Mouse (Mus musculus): ENCODE results near the gene Itpr1.
A peak's percentile ranks its signal among the peaks of the same experiment; 100 is the strongest.

The Itpr1 gene

DNA sequence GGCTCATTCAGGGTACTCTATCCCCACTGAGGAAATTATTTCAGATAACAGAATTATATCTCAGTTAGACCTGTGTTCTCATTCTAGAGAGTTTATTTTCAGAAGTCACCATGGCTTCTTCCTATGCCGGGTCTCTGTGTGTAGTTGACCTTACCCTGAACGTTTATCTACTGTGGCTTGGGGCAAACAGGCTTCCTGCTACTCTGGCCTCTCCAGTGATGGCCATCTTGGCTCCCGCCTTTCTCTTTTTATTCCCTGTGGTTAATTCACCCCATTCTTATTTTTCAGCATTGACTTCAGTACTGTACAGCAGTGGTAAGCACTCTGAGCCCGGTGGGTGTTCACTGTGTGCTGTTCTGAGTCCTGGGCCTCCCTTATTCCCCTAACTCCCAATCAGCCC is 25.1 kb downstream of the Itpr1 start:
- no peak for DNase-seq (ENCODE audit: inconsistent age in 2 of 2, low spot score in 1 of 2)

- no peak for DNase-seq (ENCODE audit: inconsistent age in 2 of 2, low spot score in 1 of 2)
These were observed 26.2 kb downstream of the Itpr1 start for GRCm38 (mm10) chr6:108239056-108239455.

DNA sequence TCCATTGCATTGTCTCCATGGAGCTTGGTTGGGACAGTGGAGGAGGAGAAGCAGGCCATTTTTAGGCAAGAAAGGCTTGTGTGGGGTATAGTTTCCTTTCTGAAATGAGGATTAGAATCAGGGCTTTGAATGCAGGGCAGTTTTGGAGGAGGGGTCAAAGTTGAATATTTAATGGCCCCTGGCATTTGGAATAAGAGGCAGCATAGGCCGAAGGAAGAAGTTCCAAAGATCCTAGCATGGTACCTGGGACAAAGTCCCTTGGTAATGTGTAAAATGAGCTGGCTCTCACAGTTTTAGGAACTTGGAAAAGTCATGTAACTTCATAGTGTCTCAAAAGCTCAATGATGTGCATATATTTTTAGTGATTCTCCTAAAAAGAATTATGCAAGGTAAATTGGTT is 27.1 kb downstream of the Itpr1 start:
- DNase-seq (ENCODE audit: inconsistent age in 2 of 2, low spot score in 1 of 2): no peak

DNA sequence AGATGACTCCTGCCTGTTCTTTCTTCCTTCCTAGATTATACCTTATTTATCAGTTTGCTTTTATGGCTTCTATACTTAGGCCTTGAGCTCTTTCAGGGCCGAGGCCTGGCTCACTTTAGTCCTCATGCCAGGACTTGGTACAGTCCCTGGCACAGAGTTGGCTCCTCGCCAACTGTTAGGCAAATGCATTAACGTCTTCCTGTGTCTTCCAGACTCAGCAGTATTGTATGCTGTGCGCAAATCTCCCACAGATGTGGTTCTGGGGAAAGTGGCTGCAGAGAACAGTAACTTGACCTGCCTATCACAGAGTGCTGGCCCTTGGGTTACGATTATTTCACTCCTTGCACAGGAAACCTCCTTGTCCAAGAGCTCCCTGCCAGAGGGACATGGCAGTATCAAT is 27.9 kb downstream of the Itpr1 start:
- DNase-seq (ENCODE audit: inconsistent age in 2 of 2, low spot score in 1 of 2): peak; percentile 67 to 89

GRCm38 (mm10) chr6:108244571-108244970 is 31.7 kb downstream of the Itpr1 start:
- DNase-seq (ENCODE audit: inconsistent age in 2 of 2, low spot score in 1 of 2): no peak

DNA sequence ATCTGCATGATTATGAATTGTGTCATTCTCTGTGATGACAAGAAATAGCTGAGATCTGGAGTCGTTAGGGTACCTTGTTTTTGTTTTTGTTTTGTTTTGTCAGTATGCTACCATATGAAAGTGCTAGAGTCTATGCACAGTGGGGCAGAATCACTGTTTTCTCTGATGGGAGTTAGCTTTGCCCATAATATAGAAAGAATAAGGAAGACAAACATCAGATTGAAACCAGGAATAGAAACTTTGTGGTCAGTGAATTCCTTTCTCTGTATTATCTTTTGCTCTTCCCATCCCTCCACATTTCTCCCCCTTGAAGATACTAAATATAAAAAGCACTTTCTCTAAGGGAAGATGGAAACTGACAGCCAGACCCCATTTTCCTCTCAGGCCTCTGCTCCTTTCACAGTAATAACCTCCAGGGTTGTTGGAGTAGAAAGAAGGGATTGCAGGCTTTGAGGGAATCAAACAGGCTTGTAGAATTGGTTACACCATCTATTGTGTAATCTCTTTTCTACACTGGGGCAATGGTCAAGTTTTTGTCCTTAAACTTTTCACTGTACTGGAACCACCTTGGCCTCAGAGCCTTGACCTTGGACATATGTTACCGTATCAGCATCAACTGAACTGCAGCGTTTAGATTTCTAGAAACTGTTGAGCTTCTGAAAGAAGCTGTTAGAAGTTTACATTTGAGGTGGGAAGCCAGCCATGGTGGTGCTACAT is 33.6 kb downstream of the Itpr1 start:
- peak in 1 of 2 experiments; percentile 76 for DNase-seq (ENCODE audit: inconsistent age in 2 of 2, low spot score in 1 of 2)

DNA sequence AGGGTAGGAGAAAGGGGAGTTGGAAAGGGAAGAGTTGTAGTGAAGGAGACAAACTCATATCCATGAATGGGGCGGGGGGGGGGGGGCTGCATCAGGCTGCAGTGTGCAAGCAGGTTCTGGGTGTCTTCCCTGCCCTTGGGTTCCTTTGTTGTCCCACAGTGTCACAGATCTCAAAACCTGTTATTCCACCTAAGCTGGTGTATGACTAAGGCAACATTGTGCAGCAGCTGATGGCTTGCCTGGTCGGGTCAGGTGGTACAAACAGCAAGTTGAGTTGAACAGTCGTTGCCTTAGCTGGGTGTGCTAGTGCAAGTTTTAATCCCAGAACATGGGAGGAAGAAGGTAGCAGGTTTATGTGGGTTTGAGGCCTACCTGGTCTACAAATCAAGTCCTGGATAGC is 34.3 kb downstream of the Itpr1 start:
- DNase-seq (ENCODE audit: inconsistent age in 2 of 2, low spot score in 1 of 2): no peak

DNA sequence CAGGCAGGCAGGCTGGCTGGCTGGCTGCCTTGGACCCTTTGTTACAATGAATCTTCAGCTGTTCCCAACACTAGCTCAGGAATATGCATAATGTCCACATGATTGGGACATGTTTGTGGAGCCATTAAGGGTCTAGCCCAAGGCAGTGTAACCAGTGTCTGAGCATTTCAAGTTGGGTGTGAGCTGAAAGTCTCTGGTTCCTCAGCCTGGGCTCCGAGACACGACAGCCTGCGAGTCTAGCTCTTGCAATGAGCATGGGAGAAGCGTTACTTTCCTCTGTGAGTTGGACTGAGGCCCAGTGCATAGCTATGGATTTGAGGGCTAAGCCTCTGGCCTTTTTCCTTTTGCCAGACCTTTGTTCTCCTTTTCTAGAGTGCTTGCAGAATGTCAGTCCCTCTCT is 35.6 kb downstream of the Itpr1 start:
- DNase-seq (ENCODE audit: inconsistent age in 2 of 2, low spot score in 1 of 2): no peak

GRCm38 (mm10) chr6:108249031-108249917 is 36.4 kb downstream of the Itpr1 start:
- DNase-seq (ENCODE audit: inconsistent age in 2 of 2, low spot score in 1 of 2): peak in 1 of 2 experiments; percentile 77

DNA sequence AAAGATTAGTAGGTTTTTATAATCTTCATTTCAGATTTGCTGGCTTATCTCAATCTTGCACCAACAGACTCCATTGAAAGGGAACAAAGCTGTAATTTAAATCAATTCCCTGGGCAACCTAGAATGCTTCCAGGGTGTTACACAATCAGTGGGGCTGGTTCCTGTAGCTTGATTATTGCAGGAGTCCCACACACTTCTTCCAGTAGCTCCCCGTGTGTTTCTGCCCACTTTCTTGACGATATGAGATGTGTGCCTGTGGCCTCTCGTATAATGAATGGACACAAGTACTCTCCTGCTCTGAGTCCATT is 37.0 kb downstream of the Itpr1 start:
- peak in 1 of 2 experiments; percentile 75 for DNase-seq (ENCODE audit: inconsistent age in 2 of 2, low spot score in 1 of 2)

GRCm38 (mm10) chr6:108250416-108250815 is 37.5 kb downstream of the Itpr1 start:
- peak in 1 of 2 experiments; percentile 76 for DNase-seq (ENCODE audit: inconsistent age in 2 of 2, low spot score in 1 of 2)

DNA sequence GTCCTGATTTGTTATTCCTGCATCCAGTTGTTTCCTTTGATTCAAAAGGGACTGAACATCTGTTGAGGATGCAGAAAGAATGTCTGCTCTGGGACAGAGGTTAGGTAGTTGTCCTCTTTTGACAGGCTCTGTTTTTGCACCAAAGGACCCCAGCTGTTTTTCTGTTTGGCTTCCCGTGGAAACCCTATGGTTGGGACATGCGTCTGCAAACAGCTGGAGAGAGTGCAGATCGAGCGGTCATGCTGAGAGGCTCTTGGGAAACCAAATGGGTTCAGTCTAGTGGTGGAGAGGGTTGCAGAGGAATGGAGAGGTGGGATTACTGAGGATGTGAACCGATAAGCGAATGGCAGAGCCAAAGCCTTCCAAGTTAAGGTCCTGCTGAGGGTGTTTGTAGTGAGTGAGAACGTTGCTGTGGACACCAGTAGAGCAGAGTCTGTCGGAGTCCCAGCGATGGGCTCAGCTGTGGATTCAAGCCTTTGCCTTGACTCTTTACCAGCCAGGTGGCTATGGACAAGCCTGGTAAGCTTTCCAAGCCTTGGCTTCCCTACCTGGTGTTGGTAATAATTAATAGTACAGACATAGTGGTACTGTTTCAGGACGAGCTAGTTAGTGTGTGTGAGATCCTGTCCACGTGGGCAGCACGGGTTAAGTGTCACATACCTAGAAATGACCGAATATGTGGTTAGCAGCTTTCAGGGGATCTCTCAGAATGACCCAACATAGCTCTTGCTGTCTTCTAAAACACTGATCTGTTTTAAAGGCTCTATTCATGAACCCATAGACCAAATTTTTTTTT is 39.9 kb downstream of the Itpr1 start:
- no peak for DNase-seq (ENCODE audit: inconsistent age in 2 of 2, low spot score in 1 of 2)

- peak in 1 of 2 experiments; percentile 63 for DNase-seq (ENCODE audit: inconsistent age in 2 of 2, low spot score in 1 of 2)
These were observed 41.5 kb downstream of the Itpr1 start for GRCm38 (mm10) chr6:108254132-108255064.

GRCm38 (mm10) chr6:108255880-108256279 is 43.0 kb downstream of the Itpr1 start:
- DNase-seq (ENCODE audit: inconsistent age in 2 of 2, low spot score in 1 of 2): no peak

GRCm38 (mm10) chr6:108257225-108257624 is 44.3 kb downstream of the Itpr1 start:
- DNase-seq (ENCODE audit: inconsistent age in 2 of 2, low spot score in 1 of 2): no peak

DNA sequence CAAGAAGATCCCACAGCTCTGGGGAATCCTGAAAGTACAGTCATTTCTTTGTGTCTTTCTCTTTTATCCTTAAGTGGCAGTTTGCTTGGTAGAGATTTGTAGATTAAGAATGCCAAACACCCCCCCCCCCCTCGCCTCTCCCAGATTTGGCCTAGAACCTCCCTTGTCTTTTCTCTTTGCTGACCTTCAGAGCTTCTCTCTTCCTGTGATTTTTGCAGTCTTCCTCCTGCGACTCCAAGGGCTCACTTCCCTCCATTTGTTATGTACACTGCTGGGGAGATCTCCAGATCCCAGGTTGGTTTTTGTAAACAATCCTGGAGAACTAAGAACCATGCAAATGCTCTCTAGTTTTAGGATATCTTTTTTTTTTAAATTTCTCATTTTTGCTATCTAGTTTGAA is 45.7 kb downstream of the Itpr1 start:
- no peak for DNase-seq (ENCODE audit: inconsistent age in 2 of 2, low spot score in 1 of 2)

DNA sequence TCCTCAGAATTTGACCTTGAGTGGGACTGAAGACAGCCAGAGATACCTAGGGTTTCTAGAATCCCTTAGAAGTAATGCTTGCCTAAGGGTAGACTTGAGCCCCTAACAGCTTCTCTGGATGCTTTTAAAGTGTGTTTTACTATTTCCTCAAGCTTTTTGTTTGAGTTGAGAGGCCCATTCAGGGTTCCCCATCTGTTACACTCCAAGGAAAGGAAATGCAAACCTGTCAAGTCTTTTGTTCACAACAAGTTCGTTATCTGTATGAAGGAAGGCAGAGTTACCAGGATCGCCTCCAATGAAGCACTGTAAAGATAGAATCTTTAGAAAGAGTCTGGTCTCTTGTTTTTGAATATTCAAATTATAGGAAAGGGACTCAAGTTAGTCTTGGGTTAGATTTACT is 46.8 kb downstream of the Itpr1 start:
- no peak for DNase-seq (ENCODE audit: inconsistent age in 2 of 2, low spot score in 1 of 2)

GRCm38 (mm10) chr6:108261506-108261905 is 48.6 kb downstream of the Itpr1 start:
- no peak for DNase-seq (ENCODE audit: inconsistent age in 2 of 2, low spot score in 1 of 2)

DNA sequence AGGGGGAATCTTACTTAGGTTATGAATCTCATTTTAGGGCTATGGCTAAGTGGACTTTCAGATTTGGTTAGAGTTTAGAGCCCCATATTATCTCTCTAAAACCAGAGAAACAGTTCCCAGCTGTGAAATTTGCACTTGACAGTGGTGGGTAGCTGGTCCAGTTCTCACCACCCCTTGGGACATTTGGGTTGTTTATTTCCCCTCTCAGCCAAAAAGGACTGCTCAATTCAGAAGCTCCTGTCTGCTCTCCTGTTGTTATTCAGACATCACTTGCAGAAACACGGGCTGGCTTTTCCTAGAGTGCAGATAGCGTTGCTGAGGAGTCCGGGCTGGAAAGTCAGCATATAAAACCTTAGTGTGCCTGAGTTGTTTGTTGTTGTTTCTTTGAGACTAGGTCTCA is 51.3 kb downstream of the Itpr1 start:
- DNase-seq (ENCODE audit: inconsistent age in 2 of 2, low spot score in 1 of 2): no peak

DNA sequence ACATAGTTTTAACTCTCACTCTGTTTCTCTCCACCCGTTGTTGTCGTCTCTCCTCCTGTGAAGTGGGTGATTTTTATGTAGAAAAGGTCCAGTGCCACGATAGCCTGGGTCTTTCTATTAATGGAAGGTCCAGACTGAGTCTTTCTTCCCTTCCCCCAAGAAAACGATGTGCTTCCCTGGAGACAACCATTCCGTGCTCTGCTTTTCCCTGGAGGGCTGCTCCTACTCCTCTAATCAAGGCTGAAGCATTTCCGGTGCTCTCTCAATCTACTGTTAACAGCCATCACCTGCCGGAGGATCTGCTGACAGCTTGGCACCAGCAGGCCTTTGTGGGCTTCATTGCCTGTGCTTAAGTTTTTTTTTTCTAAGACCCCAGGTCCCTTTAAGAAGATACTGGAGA is 60.6 kb downstream of the Itpr1 start:
- no peak for DNase-seq (ENCODE audit: inconsistent age in 2 of 2, low spot score in 1 of 2)

Measured in adrenal gland, adult (tissue).